Mouse (Mus musculus): ENCODE data around the gene Sh3yl1. TPM values are rescaled to one million over a fixed set of nuclear protein-coding genes. Genes with fewer than 3 reads are reported as not detected.
A peak's percentile ranks its signal among the peaks of the same experiment; 100 is the strongest.

Sh3yl1 gene
- polyA plus RNA-seq, 1 experiment, result 13.5 TPM

DNA sequence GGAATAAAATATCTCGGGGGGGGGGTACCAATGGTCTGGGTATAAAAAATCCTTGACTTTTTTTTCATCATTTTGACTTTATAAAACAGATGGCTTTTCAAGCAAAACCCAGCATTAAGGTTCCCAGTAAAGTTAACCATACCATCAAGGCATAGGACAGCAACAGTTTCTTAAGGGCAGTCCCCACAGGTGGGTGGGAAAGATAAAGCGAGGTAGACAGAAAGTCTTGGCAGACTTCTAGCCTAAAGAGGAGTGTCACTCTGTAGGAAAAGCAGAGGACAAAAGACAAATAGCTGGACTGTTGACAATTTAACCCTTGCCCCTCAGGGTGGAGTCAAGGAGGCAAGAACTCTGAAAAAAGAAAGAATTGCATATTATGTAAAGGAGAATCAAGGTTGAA is 1.6 kb upstream of the Sh3yl1 start:
- TF ChIP-seq POLR2A (IDR thresholded peaks at IDR 0.05; ENCODE audit: low read depth, low read length) (no peak), CTCF (conservative IDR thresholded peaks at IDR 0.05; ENCODE audit: insufficient read depth, insufficient read length, low read depth, low read length) (no peak)

DNA sequence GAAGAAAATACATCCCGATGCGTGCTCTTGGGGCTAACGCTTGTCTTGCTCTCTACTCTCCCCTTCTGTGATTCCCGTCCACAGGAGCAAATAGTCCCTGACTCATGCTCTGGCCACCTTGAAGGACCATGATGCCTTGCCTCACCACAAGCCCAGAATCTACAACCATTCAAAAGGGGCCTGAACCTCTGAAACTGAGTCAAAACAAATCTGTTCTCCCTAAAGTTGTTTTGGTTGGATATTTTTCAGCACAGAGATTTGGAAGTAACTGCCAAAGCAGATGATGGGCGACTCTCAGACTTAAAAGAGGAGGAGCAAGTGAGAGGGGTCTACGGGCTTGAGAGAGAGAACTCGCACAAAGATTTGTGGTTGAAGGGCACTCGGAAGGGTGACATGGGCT is 608 bp upstream of the Sh3yl1 start:
- peaks cover 10% of the 10 kb centered on the region; the same call in 1 of the 2 replicates for H3K4me1 ChIP-seq (ENCODE audit: control insufficient read depth, insufficient read depth, low read length)
- no peak for TF ChIP-seq POLR2A (IDR thresholded peaks at IDR 0.05; ENCODE audit: low read depth, low read length)
- no peak for TF ChIP-seq CTCF (conservative IDR thresholded peaks at IDR 0.05; ENCODE audit: insufficient read depth, insufficient read length, low read depth, low read length)
- 6% methylated on average over 8 of the region's 8 CpGs for WGBS
- no peak for DNase-seq
- peak overlapping the region; percentile 40; the same call in 1 of the 2 replicates for H3K27ac ChIP-seq (ENCODE audit: insufficient read depth, low read depth, low read length)
- H3K36me3 ChIP-seq (ENCODE audit: control insufficient read depth, insufficient read depth, low read length), result no peaks in the 10 kb centered on the region
- H3K4me3 ChIP-seq (ENCODE audit: insufficient read depth, low read depth, low read length), result peak overlapping the region; percentile 94
- H3K27me3 ChIP-seq (replicated peaks; ENCODE audit: control insufficient read depth, insufficient read depth, low read length), result no peaks in the 10 kb centered on the region

More for the DNA sequence above, 1.6 kb upstream of the Sh3yl1 start:
- DNase-seq, result peak; percentile 17
- no peak overlapping the region for H3K27ac ChIP-seq (ENCODE audit: insufficient read depth, low read depth, low read length)
- H3K36me3 ChIP-seq (ENCODE audit: control insufficient read depth, insufficient read depth, low read length), result no peaks in the 10 kb centered on the region
- WGBS, result 73% methylated on average over 2 of the region's 2 CpGs
- H3K27me3 ChIP-seq (replicated peaks; ENCODE audit: control insufficient read depth, insufficient read depth, low read length), result no peaks in the 10 kb centered on the region
- H3K4me3 ChIP-seq (ENCODE audit: insufficient read depth, low read depth, low read length), result no peak overlapping the region
- peaks cover 10% of the 10 kb centered on the region; the same call in 1 of the 2 replicates for H3K4me1 ChIP-seq (ENCODE audit: control insufficient read depth, insufficient read depth, low read length)

DNA sequence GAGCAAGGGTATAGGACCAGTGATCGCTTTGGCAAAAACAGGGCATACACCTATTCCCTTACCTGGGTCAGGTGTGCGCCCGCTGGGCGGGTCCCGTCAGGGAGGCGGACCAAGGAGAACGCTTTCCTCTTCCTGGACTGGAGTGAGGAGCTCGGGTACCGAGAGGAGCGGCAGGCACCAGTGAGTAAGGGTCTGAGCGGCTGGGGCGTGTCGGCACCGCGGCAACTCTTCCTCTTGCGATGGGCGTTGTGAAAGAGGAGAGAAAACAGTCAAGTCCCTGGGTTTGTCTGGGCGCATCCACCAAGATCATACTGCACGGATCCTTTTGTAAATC is 547 bp downstream of the Sh3yl1 start:
- no peak for TF ChIP-seq CTCF (conservative IDR thresholded peaks at IDR 0.05; ENCODE audit: insufficient read depth, insufficient read length, low read depth, low read length)
- TF ChIP-seq POLR2A (IDR thresholded peaks at IDR 0.05; ENCODE audit: low read depth, low read length), result peak; percentile 41
- peak; percentile 86 for DNase-seq
- under 1% methylated on average over 19 of the region's 19 CpGs for WGBS
- Histone ChIP-seq H3K4me1 (ENCODE audit: control insufficient read depth, insufficient read depth, low read length) (peaks cover 10% of the 10 kb centered on the region; the same call in 1 of the 2 replicates), H3K27me3 (replicated peaks; ENCODE audit: control insufficient read depth, insufficient read depth, low read length) (no peaks in the 10 kb centered on the region), H3K4me3 (ENCODE audit: insufficient read depth, low read depth, low read length) (peak overlapping the region; percentile 94), H3K27ac (ENCODE audit: insufficient read depth, low read depth, low read length) (peak overlapping the region; percentile 95), H3K36me3 (ENCODE audit: control insufficient read depth, insufficient read depth, low read length) (no peaks in the 10 kb centered on the region)

DNA sequence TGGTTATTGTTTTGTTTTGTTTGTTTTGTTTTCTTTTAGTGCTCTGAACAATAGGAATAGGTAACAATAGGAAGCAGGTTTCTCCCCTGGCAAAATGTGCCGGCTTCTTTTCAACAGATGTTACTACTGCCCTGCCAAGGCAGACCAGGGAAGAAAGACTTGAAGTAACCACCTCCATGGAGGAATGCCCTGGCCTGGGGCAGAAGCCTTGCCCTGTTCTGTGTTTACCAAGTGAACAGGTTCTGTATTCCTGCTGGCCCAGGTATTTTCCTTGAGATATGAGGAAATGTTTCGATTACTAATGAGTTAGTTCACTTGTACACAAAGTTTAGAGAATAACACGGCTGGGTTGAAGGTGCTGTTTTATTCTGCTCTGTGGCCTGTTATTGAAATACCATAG is 1.4 kb downstream of the Sh3yl1 start:
- Histone ChIP-seq H3K27me3 (replicated peaks; ENCODE audit: control insufficient read depth, insufficient read depth, low read length) (no peaks in the 10 kb centered on the region), H3K27ac (ENCODE audit: insufficient read depth, low read depth, low read length) (peak overlapping the region; percentile 95), H3K4me1 (ENCODE audit: control insufficient read depth, insufficient read depth, low read length) (peaks cover 10% of the 10 kb centered on the region; the same call in 1 of the 2 replicates), H3K36me3 (ENCODE audit: control insufficient read depth, insufficient read depth, low read length) (no peaks in the 10 kb centered on the region), H3K4me3 (ENCODE audit: insufficient read depth, low read depth, low read length) (peak overlapping the region; percentile 44)
- WGBS, result 33% methylated on average over 3 of the region's 3 CpGs
- TF ChIP-seq CTCF (conservative IDR thresholded peaks at IDR 0.05; ENCODE audit: insufficient read depth, insufficient read length, low read depth, low read length) (no peak), POLR2A (IDR thresholded peaks at IDR 0.05; ENCODE audit: low read depth, low read length) (no peak)
- peak; percentile 52 for DNase-seq

DNA sequence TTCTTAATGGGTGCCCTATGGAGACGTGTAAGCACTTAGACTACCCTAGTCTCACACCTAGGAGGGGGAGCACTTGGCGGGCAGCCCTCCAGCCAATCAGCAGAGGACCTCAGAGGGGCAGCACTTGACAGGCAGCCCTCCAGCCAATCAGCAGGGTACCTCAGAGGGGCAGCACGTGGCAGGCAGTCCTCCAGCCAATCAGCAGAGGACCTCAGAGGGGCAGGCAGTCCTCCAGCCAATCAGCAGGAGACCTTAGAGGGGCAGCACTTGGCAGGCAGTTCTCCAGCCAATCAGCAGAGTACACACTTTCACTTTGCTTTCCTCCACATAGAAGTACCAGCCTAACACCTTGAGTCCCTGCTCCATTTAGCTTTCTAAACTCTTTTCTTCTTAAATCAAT is 10.9 kb downstream of the Sh3yl1 start:
- Histone ChIP-seq H3K4me1 (ENCODE audit: control insufficient read depth, insufficient read depth, low read length) (no peaks in the 10 kb centered on the region), H3K36me3 (ENCODE audit: control insufficient read depth, insufficient read depth, low read length) (no peaks in the 10 kb centered on the region; the same call in 1 of the 2 replicates), H3K27me3 (replicated peaks; ENCODE audit: control insufficient read depth, insufficient read depth, low read length) (no peaks in the 10 kb centered on the region), H3K27ac (ENCODE audit: insufficient read depth, low read depth, low read length) (no peak overlapping the region), H3K4me3 (ENCODE audit: insufficient read depth, low read depth, low read length) (no peak overlapping the region)
- WGBS, result 84% methylated on average over 3 of the region's 3 CpGs
- TF ChIP-seq CTCF (conservative IDR thresholded peaks at IDR 0.05; ENCODE audit: insufficient read depth, insufficient read length, low read depth, low read length), result no peak
- no peak for TF ChIP-seq POLR2A (IDR thresholded peaks at IDR 0.05; ENCODE audit: low read depth, low read length)
- DNase-seq, result peak; percentile 24

DNA sequence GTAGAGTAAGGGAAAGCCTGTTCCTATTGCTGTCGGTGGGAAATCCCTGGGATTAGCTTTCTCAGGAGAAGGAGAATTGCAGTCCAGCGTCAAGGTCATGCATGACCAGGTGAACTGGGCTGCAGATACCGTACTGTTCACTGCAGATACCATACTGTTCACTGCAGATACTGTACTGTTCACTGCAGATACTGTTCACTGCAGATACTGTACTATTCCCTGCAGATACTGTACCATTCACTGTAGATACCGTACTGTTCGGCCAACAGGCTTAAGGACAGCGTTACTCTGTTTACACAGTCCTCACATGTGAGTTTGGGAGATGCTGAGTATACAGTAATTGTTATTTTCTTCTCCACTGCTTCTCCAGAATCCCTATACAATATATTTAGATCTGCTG is 16.7 kb downstream of the Sh3yl1 start:
- no peak overlapping the region for H3K27ac ChIP-seq (ENCODE audit: insufficient read depth, low read depth, low read length)

DNA sequence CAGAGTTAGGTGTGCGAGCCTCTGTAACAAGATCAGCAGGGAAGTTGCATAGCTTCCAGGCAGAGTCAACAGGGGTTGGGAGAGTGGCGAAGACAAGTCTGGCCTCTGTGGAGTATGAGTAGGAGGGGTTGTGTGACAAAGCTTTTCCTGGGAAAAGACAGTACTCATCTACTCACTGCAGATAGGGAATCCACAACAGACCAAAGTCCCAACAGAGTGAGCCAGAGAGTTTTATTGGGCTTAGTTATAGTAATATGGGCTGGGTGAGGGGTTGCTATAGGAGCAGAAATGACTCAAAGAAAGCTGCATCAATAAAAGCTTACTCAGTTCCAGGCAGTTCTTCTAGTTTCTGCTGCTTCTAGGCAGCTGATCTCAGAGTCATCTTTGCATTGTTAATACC is 21.8 kb downstream of the Sh3yl1 start:
- 87% methylated on average over 2 of the region's 2 CpGs for WGBS
- DNase-seq, result no peak
- peaks cover 2% of the 10 kb centered on the region; the same call in 1 of the 2 replicates for H3K36me3 ChIP-seq (ENCODE audit: control insufficient read depth, insufficient read depth, low read length)
- no peak overlapping the region for H3K4me3 ChIP-seq (ENCODE audit: insufficient read depth, low read depth, low read length)
- H3K27ac ChIP-seq (ENCODE audit: insufficient read depth, low read depth, low read length), result no peak overlapping the region
- peaks cover 7% of the 10 kb centered on the region; the same call in 1 of the 2 replicates for H3K4me1 ChIP-seq (ENCODE audit: control insufficient read depth, insufficient read depth, low read length)
- TF ChIP-seq CTCF (conservative IDR thresholded peaks at IDR 0.05; ENCODE audit: insufficient read depth, insufficient read length, low read depth, low read length), result no peak
- no peak for TF ChIP-seq POLR2A (IDR thresholded peaks at IDR 0.05; ENCODE audit: low read depth, low read length)
- H3K27me3 ChIP-seq (replicated peaks; ENCODE audit: control insufficient read depth, insufficient read depth, low read length), result no peaks in the 10 kb centered on the region

More for the DNA sequence above, 16.7 kb downstream of the Sh3yl1 start:
- no peak for DNase-seq
- 79% methylated on average over 6 of the region's 6 CpGs for WGBS
- peaks cover 2% of the 10 kb centered on the region; the same call in 1 of the 2 replicates for H3K36me3 ChIP-seq (ENCODE audit: control insufficient read depth, insufficient read depth, low read length)
- no peak overlapping the region for H3K4me3 ChIP-seq (ENCODE audit: insufficient read depth, low read depth, low read length)
- no peaks in the 10 kb centered on the region for H3K27me3 ChIP-seq (replicated peaks; ENCODE audit: control insufficient read depth, insufficient read depth, low read length)
- TF ChIP-seq POLR2A (IDR thresholded peaks at IDR 0.05; ENCODE audit: low read depth, low read length) (no peak), CTCF (conservative IDR thresholded peaks at IDR 0.05; ENCODE audit: insufficient read depth, insufficient read length, low read depth, low read length) (no peak)
- H3K4me1 ChIP-seq (ENCODE audit: control insufficient read depth, insufficient read depth, low read length), result no peaks in the 10 kb centered on the region
